Mouse (Mus musculus) intestine, embryonic 14.5 days (tissue): ENCODE measurements around the gene Pot1a. TPM values are rescaled to one million over a fixed set of nuclear protein-coding genes. Genes with fewer than 3 reads are reported as not detected.

ENCODE experiments used
- ATAC-seq: fragments of 200-750 bp; cut with Nextera tagmentation; replicated peaks from 2 replicates; pipeline ENCODE4 v1.8.0; 2017; ENCODE audit warnings: low read depth, moderate number of reproducible peaks, moderate TSS enrichment, moderate library complexity; ENCODE audit not compliant: low FRiP score, low TSS enrichment
- DNase-seq: peaks from one replicate; pipeline ENCODE4 v3.0.0-alpha.2; 2018; ENCODE audit warnings: low spot score
- H3K27ac ChIP-seq: fragments of 300-500 bp; sonication (generic); 2 replicates; pipeline ENCODE4 v1.5.1; 2014; ENCODE audit warnings: low read depth, mild to moderate bottlenecking, control low read depth
- H3K27me3 ChIP-seq: fragments of 300-500 bp; sonication (generic); replicated peaks from 2 replicates; pipeline ENCODE4 v1.6.1; 2014; ENCODE audit warnings: low read length, control low read depth; ENCODE audit not compliant: control insufficient read depth, insufficient read depth
- H3K36me3 ChIP-seq: fragments of 300-500 bp; sonication (generic); 2 replicates; pipeline ENCODE4 v1.6.1; 2014; ENCODE audit warnings: low read length, control low read depth; ENCODE audit not compliant: control insufficient read depth, insufficient read depth
- H3K4me1 ChIP-seq: fragments of 300-500 bp; sonication (generic); replicated peaks from 2 replicates; pipeline ENCODE4 v1.6.1; 2014; ENCODE audit warnings: low read length, control low read depth, mixed read lengths; ENCODE audit not compliant: control insufficient read depth, insufficient read depth
- H3K4me2 ChIP-seq: fragments of 300-500 bp; sonication (generic); 2 replicates; pipeline ENCODE4 v1.6.1; 2014; ENCODE audit warnings: low read length
- H3K4me3 ChIP-seq: fragments of 300-500 bp; sonication (generic); 2 replicates; pipeline ENCODE4 v1.5.1; 2014; ENCODE audit warnings: low read depth, low read length, control low read depth, mixed read lengths
- H3K9ac ChIP-seq: fragments of 300-500 bp; sonication (generic); 2 replicates; pipeline ENCODE4 v1.6.1; 2014; ENCODE audit warnings: mild to moderate bottlenecking, low read length
- H3K9me3 ChIP-seq: fragments of 300-500 bp; sonication (generic); 2 replicates; pipeline ENCODE4 v1.6.1; 2016; ENCODE audit warnings: low read length, control low read depth; ENCODE audit not compliant: control insufficient read depth
- WGBS: fragments of 180-500 bp; shearing (Covaris S2); extraction: QIAGEN DNeasy Blood & Tissue Kit; methylation state at CpG from one replicate; pipeline ENCODE4 v1.1.7; 2014; 5-methylcytosine and 5-hydroxymethylcytosine counted together
- polyA plus RNA-seq: library from polyadenylated mRNA; unstranded; fragments of >200 nt; fragmentation: Nextera tagmentation; extraction: Ambion mirVana; gene quantifications from 2 replicates; pipeline ENCODE4 v1.2.1, GENCODE M21; 2014

The Pot1a gene
- 35.7 and 36.6 TPM in 2 replicates for polyA plus RNA-seq

DNA sequence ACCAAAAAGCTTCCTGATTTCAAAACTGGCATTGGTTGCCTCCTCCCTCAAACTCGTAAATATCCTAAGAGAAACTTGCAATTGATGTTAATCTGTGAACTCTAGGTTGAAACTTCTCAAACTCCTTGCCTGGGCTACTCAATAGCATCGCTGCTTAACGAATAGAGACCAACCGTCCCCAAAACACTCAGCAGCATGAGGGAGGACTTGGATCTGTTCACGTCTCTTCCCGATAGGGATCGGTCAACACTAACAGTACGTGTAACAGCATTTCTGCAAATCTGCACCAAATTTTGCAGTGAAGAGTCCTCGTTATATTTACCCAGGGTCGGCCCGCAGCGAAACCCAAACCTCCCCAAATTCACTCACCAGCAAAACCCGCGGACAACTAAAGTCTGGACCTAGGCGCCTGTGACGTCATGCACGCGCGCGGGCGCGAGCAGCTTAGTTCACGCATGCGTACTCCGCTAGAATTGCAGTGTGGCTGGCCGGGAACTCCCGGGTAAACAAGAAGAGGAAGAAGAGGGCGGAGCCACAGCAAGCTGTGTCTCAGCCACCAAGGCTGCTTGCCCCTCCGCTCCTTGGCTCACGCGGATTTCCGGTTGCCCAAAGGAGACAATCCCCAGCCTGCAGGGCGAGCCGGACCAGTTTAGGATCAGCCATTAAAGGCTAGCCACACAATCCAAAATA, at the start of gene Pot1a:
Gene Pot1a (minus strand): TSS at position 441 of the 690 bp plus-strand sequence.
- peaks cover 7% of the 10 kb centered on the region for H3K4me1 ChIP-seq
- H3K36me3 ChIP-seq, result 0 out of 2 replicates have a peak, but pooled peaks cover 4% of the 10 kb centered on the region
- H3K27me3 ChIP-seq, result no peaks in the 10 kb centered on the region
- peak; percentile 99 for DNase-seq
- peak within 1 kb of the TSS; percentile 55 for H3K9ac ChIP-seq
- no peaks in the 10 kb centered on the region for H3K9me3 ChIP-seq
- H3K4me3 ChIP-seq, result peak within 1 kb of the TSS; percentile 43
- peak within 1 kb of the TSS; percentile 76 for H3K27ac ChIP-seq
- WGBS, result 1% methylated on average over 34 of the region's 34 CpGs
- H3K4me2 ChIP-seq, result peak within 1 kb of the TSS; percentile 77
- peak; percentile 99 for ATAC-seq

DNA sequence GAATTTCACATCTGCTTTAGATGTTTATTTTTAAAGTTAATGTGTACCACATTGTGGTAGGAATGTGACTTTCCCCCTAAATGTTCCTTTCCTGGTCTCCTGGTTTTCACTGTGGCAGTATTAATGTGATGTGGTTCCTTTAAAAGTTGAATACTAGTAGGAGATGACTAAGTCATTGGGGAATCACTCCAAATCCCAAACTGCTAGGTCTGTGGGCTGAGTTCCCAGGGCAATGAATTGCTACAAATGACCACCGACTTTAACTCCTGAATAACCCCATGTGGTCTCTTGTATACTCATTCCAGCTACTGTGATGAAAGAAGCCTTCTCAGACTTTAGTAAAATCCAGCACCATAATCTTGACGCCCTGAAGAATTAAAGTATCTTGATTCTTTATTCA, 27.2 kb upstream of the Pot1a start:
- ATAC-seq (no peak), DNase-seq (no peak)
- Histone ChIP-seq H3K27ac (no peak overlapping the region), H3K9me3 (no peaks in the 10 kb centered on the region), H3K4me3 (no peak overlapping the region), H3K4me1 (no peaks in the 10 kb centered on the region), H3K27me3 (no peaks in the 10 kb centered on the region), H3K36me3 (no peaks in the 10 kb centered on the region), H3K9ac (no peak overlapping the region), H3K4me2 (no peak overlapping the region)
- 56% methylated on average over 2 of the region's 2 CpGs for WGBS

DNA sequence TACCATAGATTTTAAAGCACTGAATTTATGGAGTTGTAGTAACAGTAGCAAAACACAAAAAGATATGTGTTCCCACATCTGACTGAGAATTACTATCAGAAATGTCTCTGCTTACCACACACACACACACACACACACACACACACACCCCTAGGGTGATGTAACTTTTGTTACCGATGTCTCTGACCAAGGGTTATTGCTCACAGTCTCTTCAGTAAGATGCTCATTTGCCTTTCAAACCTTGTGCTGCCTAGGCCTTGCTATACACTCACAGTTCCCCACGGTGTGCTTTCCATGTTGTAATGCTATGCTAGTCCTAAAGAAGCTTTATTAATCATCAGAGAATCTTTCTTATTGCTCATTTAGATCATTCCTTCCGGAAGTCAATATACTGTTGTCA, 3.0 kb downstream of the Pot1a start:
- H3K27ac ChIP-seq, result no peak overlapping the region
- H3K9ac ChIP-seq, result no peak overlapping the region
- WGBS, result 90% methylated on average over 3 of the region's 3 CpGs
- no peak overlapping the region for H3K4me3 ChIP-seq
- H3K4me1 ChIP-seq, result peaks cover 7% of the 10 kb centered on the region
- H3K27me3 ChIP-seq, result no peaks in the 10 kb centered on the region
- ATAC-seq, result no peak
- no peaks in the 10 kb centered on the region for H3K9me3 ChIP-seq
- 0 out of 2 replicates have a peak, but pooled peaks cover 4% of the 10 kb centered on the region for H3K36me3 ChIP-seq
- no peak for DNase-seq
- H3K4me2 ChIP-seq, result no peak overlapping the region

DNA sequence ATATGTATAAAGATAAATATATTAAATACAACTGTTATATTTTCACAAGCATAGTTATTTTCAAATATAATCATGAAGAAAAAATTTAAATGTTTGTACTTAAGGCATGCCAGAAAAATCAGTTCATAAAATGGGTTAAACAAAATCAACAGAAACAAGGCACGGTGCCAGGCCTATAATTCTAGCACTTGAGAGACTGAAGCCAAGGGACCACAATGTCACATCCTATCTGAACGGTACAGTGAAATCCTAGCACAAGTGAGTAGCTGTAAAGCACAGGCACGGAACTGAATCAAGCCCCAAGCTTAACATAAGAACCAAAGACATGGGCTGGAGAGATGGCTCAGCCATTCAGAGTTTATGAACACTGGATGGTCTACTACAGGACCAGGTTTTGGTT, 6.8 kb downstream of the Pot1a start:
- no peak for ATAC-seq
- no peaks in the 10 kb centered on the region for H3K9me3 ChIP-seq
- no peak overlapping the region for H3K27ac ChIP-seq
- peaks cover 3% of the 10 kb centered on the region for H3K4me1 ChIP-seq
- H3K4me2 ChIP-seq, result no peak overlapping the region
- no peaks in the 10 kb centered on the region for H3K27me3 ChIP-seq
- no peak for DNase-seq
- no peak overlapping the region for H3K9ac ChIP-seq
- H3K4me3 ChIP-seq, result no peak overlapping the region
- WGBS, result 82% methylated on average over 3 of the region's 3 CpGs
- peaks cover 13% of the 10 kb centered on the region for H3K36me3 ChIP-seq

DNA sequence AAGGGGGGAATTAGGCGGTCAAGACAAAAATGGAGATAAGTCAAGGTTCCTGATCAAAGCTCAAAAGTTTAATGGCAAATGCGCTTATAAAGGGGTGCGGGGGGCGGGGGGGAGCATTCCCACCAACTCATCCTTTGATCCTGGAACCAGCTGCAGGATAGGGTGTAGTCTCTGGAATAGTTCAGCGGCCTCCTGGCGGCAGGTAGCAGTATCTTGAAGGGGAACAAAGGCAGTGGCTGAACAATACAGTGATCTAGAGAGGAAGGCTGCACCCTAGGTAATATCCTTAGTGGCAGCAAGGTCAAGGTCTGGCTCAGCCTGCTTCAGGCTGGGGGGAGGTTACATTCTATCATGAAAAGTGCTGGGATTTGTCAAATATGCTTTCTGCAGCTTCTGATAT, 7.8 kb downstream of the Pot1a start:
- 86% methylated on average over 6 of the region's 6 CpGs for WGBS
- no peak overlapping the region for H3K27ac ChIP-seq
- H3K9me3 ChIP-seq, result no peaks in the 10 kb centered on the region
- no peak overlapping the region for H3K4me3 ChIP-seq
- ATAC-seq (no peak), DNase-seq (no peak)
- H3K4me2 ChIP-seq, result no peak overlapping the region
- H3K27me3 ChIP-seq, result no peaks in the 10 kb centered on the region
- no peaks in the 10 kb centered on the region for H3K4me1 ChIP-seq
- peaks cover 16% of the 10 kb centered on the region for H3K36me3 ChIP-seq
- H3K9ac ChIP-seq, result no peak overlapping the region

DNA sequence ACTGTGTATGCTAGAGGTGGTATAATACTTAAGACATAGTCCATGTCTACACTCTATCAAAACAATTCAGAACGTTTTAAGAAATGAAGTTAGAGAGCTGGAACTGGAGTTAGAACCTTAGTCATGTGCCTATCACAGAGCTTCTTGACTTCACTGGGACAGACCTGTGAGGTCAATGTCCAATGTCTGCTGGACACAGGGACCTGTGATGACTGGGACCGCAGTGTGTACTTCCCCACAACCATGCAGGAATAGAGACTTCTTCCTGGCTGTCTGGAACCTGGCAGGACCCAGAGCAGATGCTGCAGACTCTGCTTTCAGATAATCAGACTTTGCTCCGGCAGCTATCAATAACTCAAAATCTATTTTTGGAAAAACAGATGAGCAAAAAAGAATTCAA, 40.8 kb downstream of the Pot1a start:
- DNase-seq, result no peak
- Histone ChIP-seq H3K4me2 (no peak overlapping the region), H3K4me3 (no peak overlapping the region), H3K27ac (no peak overlapping the region), H3K4me1 (no peaks in the 10 kb centered on the region), H3K9me3 (no peaks in the 10 kb centered on the region), H3K36me3 (peaks cover 60% of the 10 kb centered on the region), H3K9ac (no peak overlapping the region), H3K27me3 (no peaks in the 10 kb centered on the region)
- 90% methylated on average over 3 of the region's 3 CpGs for WGBS
- ATAC-seq, result no peak

DNA sequence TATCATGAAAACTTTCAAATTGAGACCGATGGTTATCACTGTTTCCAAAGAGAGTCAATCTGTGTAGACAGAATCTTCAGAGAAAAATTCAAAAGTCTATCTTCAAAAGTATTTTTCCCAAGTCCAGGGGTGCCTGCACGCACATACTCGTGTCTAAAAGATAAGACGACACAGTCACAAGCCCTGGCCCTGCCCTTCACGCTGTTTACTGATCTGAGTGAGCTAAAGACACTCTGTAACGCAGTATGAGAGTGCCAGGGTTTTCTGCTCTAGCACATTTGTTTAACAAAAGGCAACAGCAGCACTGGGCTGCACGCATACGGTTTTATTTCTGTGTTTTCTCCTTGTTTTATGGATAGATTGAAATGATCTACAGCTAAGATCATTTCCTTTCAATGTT, 41.5 kb downstream of the Pot1a start:
- ATAC-seq, result no peak
- Histone ChIP-seq H3K27ac (no peak overlapping the region), H3K4me1 (no peaks in the 10 kb centered on the region), H3K4me3 (no peak overlapping the region), H3K9me3 (no peaks in the 10 kb centered on the region), H3K9ac (no peak overlapping the region), H3K27me3 (no peaks in the 10 kb centered on the region), H3K36me3 (peaks cover 66% of the 10 kb centered on the region), H3K4me2 (no peak overlapping the region)
- no peak for DNase-seq
- 82% methylated on average over 8 of the region's 8 CpGs for WGBS

DNA sequence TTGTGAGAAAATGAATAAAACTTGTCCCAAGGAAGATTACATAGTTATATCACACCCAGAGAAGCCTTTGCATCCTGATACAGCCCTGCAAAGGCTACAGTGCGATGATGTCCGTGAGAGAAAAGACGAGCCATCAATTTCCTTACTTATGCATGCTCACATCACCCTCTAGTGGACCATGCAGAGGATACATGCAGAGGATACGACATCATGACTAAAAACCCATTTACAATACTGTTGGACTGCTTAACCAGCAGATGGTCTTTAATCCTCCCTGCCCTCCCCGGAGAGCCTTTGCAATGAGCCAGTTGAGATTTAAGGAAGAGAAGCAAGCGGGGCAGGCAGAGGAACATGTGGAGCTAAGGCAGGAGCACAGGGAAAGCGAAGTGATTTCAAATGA, 42.0 kb downstream of the Pot1a start:
- 72% methylated on average over 7 of the region's 7 CpGs for WGBS
- ATAC-seq, result no peak
- H3K9me3 ChIP-seq, result no peaks in the 10 kb centered on the region
- H3K4me2 ChIP-seq, result no peak overlapping the region
- H3K4me1 ChIP-seq, result no peaks in the 10 kb centered on the region
- DNase-seq, result no peak
- no peak overlapping the region for H3K9ac ChIP-seq
- H3K4me3 ChIP-seq, result no peak overlapping the region
- H3K36me3 ChIP-seq, result peaks cover 66% of the 10 kb centered on the region
- H3K27me3 ChIP-seq, result no peaks in the 10 kb centered on the region
- H3K27ac ChIP-seq, result no peak overlapping the region

DNA sequence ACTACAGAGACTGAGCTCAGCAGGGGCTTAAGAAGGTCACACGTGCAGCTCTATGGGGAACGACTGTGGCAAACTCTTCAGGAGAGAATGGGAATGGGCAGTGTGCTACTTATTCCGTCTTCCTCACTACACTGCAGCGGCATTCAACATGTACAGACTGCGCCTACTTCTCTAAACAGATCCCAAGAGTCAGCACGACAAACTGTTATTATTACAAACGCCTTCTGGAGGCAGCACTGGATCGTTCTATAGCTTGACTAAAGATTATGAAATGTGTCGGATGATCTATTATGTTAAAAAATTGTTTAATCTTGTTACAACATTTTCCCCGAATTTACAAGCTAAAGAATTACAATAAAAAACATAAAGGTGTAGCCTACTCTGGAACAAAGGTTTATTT, 42.8 kb downstream of the Pot1a start:
- DNase-seq, result no peak
- H3K36me3 ChIP-seq, result peaks cover 68% of the 10 kb centered on the region
- 75% methylated on average over 10 of the region's 10 CpGs for WGBS

More for the DNA sequence above, 42.8 kb downstream of the Pot1a start:
- Histone ChIP-seq H3K27me3 (no peaks in the 10 kb centered on the region), H3K4me1 (no peaks in the 10 kb centered on the region), H3K4me2 (no peak overlapping the region), H3K9ac (no peak overlapping the region), H3K4me3 (no peak overlapping the region), H3K27ac (no peak overlapping the region), H3K9me3 (no peaks in the 10 kb centered on the region)
- ATAC-seq, result no peak
